Mouse (Mus musculus) hematopoietic stem cell, adult 5-6 weeks (primary cell): ENCODE measurements around the gene Aspg. TPM values are rescaled to one million over a fixed set of nuclear protein-coding genes. Genes with fewer than 3 reads are reported as not detected.

Source experiments
- ATAC-seq, 2 experiments: fragments of 125-278 bp in 1 of 2; replicated peaks in 1 of 2; 2 replicates each; pipeline ENCODE4 v1.8.0; 2016 to 2017; ENCODE audit warnings: inconsistent platforms in 2 of 2, mild to moderate bottlenecking in 2 of 2, moderate number of reproducible peaks in 2 of 2, low read depth in 1 of 2, moderate TSS enrichment in 1 of 2; ENCODE audit not compliant: low FRiP score in 2 of 2, poor library complexity in 2 of 2, severe bottlenecking in 2 of 2, insufficient read depth in 1 of 2, low TSS enrichment in 1 of 2
- total RNA-seq: library from RNA; stranded (forward); fragments of 172-1452, 232-1000 nt; gene quantifications from 2 replicates; pipeline ENCODE4 v1.2.3, GENCODE M21; 2017

The Aspg gene
- total RNA-seq, 1 experiment from 2014 or later: not detected

DNA sequence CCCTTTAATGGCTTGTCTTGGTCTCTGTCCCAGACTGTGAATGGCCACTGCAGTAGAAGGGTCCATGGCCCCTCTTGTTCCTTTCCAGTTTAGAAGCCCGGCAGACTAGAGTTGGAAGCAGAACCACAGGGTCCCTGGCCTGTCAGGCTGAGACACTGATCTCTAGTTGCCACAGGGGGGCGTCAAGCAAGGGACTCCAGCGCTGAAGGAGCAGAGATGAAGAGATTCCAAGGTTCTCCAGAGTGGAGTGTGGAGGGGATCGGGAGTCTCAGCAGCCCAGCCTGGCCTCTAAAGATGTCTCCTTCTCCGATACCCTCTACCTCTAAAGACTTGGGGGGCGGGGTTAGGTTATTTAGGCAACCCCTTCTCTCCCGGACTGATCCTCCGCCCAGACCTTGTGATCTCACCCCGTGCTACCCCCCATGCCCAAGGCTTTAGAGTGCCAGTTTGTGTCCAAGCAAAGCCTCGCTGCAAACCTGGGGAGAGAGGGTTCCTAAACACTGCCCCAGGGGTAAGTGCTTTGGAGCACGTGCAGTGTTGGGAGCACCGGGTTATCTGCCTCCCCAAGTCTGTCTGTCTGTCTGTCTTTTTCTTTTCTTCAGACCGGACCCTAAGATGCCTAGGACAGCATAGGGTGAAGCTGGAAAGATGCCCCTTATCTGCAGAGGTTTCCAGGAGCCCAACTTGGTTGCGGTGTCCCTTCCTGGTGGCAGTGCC lies 36.8 kb downstream of the Aspg start:
- ATAC-seq: no peak

DNA sequence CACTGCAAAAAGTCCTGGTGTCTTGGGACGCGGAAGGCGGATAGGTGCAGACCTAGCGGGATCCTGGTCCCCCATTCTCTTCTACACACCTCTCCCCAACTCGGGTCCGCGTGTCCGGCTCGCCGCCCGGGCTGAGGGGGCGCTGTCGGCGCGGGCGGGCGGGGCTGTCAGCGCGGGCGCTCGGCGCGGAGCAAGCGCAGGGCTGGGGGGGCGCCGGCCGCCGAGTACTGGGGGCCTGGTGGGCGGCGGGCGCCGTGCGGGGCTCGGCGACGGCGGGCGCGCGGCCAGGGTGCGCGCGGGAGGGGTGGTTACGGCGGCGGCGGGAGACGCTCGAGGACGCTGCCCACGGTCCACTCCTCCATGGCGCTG lies 37.3 kb downstream of the Aspg start:
- ATAC-seq: no peak

DNA sequence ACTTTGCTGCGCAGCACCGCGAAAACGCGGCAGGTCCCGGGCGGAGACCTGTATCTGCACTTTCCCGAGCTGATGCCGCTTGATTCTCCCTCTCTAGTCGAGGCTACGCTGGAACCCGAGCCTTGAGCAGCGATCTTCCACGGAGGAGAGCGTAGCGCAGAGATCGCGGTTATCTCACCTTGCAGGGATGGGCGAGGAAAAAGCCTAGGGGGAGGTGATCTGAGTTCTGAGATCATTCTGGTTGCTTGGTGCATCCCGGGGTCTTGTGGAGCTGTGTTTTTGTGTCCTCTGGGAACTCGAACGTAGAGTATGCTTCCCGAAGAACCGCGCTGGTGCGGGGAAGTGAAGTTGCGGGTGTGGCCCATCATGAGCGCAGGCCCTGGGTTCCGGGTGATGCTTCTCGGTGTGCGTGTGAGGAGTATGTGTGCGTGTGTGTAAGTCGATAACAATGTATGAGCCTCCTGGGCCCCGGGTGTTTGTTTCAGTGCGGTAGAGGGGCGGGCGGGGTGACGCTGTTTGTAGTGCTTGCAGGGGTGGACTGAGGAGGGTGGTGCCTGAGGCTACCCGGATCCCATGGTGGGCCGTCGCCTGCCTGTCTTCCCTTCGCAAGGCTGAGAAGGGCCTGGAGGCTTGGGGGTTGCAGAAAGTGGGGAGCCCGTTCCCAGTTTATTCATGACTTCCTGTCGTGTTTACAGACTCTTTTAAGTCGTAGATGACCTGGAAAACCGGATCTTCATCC lies 38.1 kb downstream of the Aspg start:
- no peak for ATAC-seq

DNA sequence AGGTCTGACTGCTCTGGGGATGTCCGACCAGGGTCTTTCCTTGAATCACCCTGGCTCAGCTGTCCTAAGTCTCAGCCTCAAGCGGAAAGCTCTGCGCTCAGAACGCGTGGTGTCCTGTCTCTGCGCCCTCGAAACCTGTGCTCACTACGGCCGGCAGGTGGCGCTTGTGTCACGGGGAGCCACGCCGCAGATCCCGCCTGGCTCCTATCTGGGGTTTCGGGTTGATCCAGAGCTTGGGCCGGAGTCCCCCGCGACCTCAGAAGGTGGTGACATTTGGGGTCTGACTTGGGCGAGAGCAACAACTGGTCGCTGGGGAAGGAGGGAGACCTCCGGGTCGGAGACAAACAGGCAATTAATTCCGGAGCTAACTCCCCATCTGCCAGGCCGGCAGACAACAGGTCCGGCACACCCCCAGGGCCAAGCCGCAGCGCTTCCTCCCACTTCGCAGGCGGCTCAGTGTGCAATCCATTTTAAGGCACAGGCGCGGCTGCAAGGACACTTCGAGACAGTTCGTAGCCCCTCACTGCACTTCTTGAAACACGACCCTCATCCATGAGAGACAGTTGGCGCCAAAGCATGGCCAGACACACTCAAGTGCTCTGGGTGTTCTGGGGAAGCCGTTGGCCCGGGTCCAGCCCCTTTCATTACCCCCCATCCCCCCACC lies 38.9 kb downstream of the Aspg start:
- peak; percentile 63 to 65 for ATAC-seq

DNA sequence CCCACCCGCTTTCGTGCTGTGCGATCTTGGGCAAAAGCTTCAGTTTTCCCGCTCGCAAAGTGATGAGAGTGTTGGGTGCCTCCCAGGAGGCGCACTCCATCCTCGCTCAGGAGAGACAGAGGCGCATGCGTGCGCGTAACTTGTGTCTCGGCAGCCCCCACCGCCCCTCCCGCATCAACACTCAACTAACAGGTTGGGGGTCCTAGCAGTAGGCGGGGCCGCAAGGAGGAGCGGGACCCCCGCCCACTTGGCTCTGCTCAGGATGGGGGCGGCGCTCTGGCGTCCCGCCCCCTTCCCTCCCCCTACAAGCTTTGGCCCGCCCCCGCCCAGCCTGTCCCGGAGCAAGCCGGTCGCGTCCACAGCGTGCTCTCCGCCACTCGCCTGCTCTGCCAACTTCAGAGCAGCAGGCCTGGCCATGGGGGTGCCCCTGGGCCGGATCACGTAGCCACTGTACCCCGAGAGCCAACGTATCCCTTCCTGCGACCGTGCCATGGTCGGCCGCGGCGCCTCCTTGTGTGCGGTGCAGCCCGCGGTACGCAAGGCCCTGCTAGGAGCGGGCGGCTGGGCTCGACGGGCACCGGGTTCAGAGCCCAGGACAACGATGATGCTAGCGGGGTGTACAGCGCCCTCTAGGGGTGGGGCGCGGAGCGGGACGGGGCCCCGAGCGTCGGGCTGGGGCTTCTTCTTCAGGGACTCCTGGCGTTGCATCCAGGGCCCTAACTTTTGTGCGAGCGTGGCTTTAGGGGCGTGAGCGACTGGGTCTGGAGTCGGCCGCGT lies 39.6 kb downstream of the Aspg start, which contains the start of gene Kif26a:
Gene Kif26a, plus strand, starts transcription at position 334 of the 777 bp plus-strand sequence.
- 0 out of 4 replicates have a peak, but pooled peaks of 1 of the 2 experiments have one; percentile 19 for ATAC-seq

DNA sequence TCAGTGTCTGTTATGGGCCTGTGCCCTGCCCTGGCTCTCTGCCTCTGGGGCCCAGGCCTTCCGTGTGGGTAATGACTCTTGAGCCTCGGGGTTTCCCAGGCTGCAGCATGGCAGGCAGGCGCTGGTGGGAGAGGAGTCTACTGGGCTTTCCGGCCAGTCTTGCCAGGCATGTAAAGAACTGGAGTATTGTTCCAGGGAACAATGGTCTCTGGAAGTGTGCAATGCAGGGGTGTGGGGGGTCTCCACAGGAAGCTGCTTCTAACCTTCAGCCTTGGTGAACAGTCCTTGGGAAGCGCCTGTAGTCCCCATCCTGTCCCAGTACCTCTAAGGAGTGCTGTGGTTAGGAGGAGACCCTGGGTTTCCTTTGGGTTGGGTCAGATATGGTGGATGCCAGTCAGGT lies 40.9 kb downstream of the Aspg start:
- ATAC-seq: no peak

GRCm38 (mm10) chr12:112150011-112150410 lies 43.5 kb downstream of the Aspg start:
- no peak for ATAC-seq

DNA sequence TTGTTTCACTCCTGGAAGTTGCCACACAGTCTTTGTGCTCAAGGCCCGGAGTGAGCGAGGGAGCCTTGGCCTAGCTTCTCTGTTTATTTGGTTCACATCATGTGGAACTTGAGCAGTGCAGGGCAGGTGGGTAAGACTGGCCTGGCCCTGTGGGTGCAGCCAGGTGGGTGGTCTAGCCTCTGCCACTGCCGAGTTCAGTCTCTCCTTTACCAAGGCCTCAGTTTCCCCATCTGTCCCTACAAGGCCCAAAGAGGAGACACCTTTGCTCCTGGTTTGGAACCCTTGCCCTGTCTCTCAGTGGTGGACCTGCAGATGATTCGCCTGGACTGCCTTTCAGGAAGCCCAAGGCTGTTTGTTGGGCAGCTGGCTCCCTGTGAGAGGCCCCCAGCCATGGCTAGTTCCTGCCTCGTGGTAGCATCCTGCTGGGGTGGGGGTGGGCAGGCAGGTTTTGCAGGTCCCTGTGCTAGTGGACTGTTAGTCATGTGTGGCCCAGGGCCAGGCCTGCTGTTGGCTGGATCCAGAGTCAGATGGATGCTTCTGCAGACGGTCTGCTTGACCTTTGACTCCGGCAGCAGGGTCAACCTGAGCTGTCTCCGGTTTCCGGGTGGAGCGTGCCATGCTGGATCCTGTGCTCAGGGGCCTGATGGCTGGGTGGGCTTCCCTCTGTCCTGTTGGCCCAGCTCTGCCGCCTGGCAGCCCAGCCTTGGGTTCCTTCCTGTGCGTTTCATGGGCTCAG lies 44.9 kb downstream of the Aspg start:
- no peak for ATAC-seq

DNA sequence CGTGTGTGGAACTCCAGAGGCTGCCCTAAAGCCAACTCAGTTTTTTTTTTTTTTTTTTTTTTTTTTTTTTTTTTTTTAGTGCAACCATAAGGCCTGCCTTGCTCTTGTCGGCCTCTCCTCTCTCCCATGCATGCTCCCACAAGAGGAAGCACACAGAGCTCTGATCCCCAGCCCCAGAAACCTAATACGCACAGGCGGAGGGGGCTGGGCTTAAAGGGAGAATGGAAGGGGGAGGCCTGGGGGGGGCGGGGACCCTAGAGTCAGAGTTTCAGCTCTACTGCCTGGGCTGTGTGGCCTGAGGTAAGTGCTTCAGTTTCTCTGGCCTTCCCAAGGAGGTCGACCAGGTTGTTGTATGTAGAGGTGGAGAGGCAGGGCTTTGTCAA lies 45.5 kb downstream of the Aspg start:
- ATAC-seq: no peak

GRCm38 (mm10) chr12:112153597-112153996 lies 47.1 kb downstream of the Aspg start:
- ATAC-seq: no peak

DNA sequence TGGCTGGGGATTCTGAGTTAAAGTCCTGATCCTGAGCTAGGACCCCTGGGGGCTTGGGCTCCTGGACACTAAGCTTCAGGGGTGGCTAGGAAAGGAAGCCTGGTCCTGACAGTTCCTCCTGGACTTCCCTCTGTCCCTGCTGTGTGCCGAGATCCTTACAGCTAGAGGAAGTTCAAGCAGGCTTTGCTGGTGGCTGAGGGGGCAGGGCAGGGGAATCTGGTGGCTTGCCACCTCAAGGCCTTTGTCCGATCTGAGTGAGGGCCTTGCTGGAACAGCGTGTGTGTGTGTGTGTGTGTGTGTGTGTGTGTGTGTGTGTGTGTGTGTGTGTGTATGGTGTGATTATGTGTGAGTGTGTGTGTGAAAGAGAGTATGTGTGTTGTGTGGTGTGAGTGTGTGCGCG lies 48.0 kb downstream of the Aspg start:
- no peak for ATAC-seq

DNA sequence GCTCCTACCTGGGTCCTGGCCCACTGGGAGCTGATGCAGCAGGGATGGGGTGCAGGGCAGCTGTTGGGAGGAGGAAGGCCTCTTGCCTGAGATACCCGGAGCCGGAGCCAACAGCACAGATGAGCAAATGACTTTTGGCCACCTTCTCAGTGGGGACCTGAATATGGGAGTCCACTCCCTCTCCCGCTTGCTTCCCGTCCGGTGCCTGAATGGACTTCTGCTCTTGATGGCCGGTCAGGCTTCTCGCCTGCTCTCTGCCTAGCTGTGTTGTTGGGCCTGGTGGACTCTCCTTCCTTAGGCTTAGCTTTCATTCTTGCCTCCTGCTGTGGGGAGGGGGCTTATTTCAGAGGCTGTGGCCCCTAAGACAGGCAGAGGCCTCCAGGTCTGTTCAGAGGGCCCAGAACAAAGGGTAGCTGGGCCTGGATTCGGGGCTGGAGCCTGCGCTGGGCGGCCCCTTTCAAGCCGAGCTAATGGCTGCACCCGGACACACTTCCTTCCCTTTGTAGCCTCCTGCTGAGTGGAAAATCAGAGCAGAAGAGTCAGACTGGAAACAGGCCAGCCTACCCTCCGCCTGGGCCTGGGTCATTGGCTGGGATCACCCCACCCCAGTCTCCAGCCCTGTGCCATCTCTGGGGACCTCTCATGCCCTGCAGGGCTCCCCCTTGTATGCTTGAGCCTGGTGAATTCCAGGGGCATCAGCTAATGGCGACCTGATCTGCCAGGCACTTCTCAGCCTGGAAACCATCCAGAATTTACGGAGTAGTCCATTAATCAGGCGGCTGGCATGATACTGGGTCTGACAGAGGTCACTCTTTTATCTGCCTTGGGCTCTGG lies 49.0 kb downstream of the Aspg start:
- ATAC-seq: no peak

DNA sequence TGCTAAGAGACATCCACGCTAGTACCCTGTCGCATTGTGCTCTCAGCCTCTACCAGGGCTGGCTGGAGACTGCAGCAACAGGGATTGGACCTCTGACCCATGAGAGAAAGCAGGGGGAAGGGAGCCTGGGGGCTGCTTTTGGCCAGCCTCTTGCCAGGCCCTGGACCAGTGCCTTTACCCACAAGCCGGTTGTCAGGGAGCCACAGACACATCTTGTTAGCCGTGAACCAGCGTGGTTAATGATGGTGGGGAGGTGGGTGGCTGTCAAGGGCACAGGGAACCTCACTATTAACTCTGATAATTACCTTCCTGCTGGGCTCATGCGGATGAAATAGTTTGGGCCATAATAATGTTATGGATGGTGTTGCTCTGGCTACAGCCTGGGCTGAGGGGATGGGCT lies 50.3 kb downstream of the Aspg start:
- no peak for ATAC-seq

- ATAC-seq: no peak
These were observed 51.8 kb downstream of the Aspg start for GRCm38 (mm10) chr12:112158246-112158645.

DNA sequence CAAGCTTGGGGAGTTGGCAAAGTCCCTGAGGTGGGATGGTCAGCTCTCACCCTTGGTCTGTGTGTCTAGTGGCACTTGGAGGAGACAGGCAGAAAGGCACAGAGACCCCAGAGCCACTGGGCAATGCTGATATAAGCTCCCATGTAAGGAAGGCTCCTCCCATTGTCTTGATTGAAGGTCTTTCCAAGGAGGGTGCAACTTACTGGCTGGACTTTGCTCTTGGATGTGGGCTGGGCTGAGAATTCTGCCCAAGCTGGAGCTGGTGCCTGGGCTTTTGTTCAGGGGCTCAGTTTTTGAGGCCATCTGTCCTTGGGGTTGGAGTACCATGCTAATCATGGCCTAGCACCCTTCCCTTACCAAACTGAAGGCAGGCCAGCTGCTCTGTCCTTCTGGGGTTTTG lies 52.3 kb downstream of the Aspg start:
- no peak for ATAC-seq
